Comparison of ENCODE assay signal across 18 mouse cellular contexts in the genomic region with DNA sequence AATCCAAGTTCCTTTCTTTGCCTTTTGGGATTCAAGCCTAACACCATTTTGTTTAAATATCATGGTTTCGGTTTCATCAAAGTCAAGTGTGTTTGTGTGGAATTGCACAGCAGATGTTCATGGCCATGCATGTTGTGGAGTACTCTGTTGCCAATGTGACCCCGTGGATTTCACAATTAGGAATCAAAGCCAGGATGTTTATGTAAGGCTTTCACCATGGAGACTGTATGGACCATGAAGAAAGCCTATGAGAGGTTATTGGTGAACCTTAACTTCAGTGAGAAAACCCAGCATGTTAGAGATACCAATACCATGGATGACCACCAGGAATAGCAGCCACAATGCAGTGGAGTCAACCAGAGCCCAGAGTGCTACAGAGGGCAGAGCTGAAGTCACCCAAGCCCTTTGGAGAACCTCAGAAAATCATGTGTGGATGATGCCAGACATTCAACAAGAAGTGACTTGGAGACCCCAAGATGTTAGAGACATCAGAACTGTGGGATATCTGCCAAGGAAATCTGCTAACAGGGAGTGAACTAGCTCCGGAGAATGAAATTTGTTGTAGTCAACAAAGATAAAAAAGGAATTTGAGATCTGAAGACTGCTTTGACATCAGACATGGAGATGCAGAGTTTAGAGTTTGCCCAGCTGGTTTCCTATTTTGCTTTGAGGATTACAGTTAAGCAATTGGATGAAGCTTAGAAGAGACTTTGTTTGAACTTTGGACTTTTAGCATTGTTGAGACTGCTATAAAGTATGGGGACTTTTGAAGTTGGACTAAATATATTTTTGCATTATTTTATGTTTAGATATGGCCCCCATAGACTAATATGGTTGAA.
DNase-seq lines count a peak whose midpoint lies in the region; ATAC-seq and TF ChIP-seq lines count a peak whose summit lies in the region.
"Had no signal": no experiment of that assay in that cellular context is flagged by ENCODE, and none has a peak within 500 bp of the region (broad histone marks: within the 10 kb centered on the region; RNA-seq: fewer than 3 reads in every experiment).

No protein-coding gene starts in this region.

- ATAC-seq in lung, embryonic 14.5 days (ENCODE audit: insufficient read depth), result peak; percentile 95
- ATAC-seq in lung, postnatal 0 days, result peak; percentile 80
- ATAC-seq: forebrain, embryonic 16.5 days had no signal

- H3K4me1 ChIP-seq in lung, embryonic 14.5 days (ENCODE audit: insufficient read depth), result no peaks in the 10 kb centered on the region
- H3K4me1 ChIP-seq in lung, adult 2 months (ENCODE audit: control insufficient read depth, insufficient read depth, low read length), result no peaks in the 10 kb centered on the region
- H3K4me1 ChIP-seq in lung, postnatal 0 days (ENCODE audit: insufficient read depth, low read depth, low read length), result no peaks in the 10 kb centered on the region
- no peaks in the 10 kb centered on the region for H3K4me1 ChIP-seq in forebrain, embryonic 10.5 days
- H3K4me1 ChIP-seq: embryonic facial prominence, embryonic 12.5 days; forebrain, embryonic 12.5 days; heart, embryonic 10.5 days; hindbrain, embryonic 13.5 days had no signal

- no peak for TF ChIP-seq POLR2A in lung, adult 2 months (IDR thresholded peaks at IDR 0.05; ENCODE audit: borderline replicate concordance, extremely low read depth, low read depth, low read length)

- peak; percentile 42 for TF ChIP-seq CTCF in lung, embryonic 14.5 days (IDR thresholded peaks at IDR 0.05; ENCODE audit: low read depth)
- no peak for TF ChIP-seq CTCF in lung, adult 2 months (IDR thresholded peaks at IDR 0.05; ENCODE audit: insufficient read depth, low read length)
- peak; percentile 46; the same call in 1 of the 2 replicates for TF ChIP-seq CTCF in lung, postnatal 0 days (IDR thresholded peaks at IDR 0.05)

- H3K27ac ChIP-seq in lung, embryonic 14.5 days (ENCODE audit: low read depth), result peak overlapping the region; percentile 72; the same call in 1 of the 2 replicates
- H3K27ac ChIP-seq in lung, postnatal 0 days (ENCODE audit: low read length), result no peak overlapping the region
- no peak overlapping the region for H3K27ac ChIP-seq in forebrain, embryonic 10.5 days
- H3K27ac ChIP-seq: embryonic facial prominence, embryonic 12.5 days; forebrain, embryonic 12.5 days; heart, embryonic 10.5 days; hindbrain, embryonic 13.5 days had no signal

- intact Hi-C loops in heart, postnatal 14 days (cut with DNase I), result no loop called here

- H3K27me3 ChIP-seq in lung, embryonic 14.5 days (ENCODE audit: insufficient read depth, low read length), result no peaks in the 10 kb centered on the region
- H3K27me3 ChIP-seq in lung, postnatal 0 days (replicated peaks; ENCODE audit: insufficient read depth, low read length), result no peaks in the 10 kb centered on the region
- no peaks in the 10 kb centered on the region for H3K27me3 ChIP-seq in forebrain, embryonic 10.5 days (ENCODE audit: poor library complexity, severe bottlenecking)
- H3K27me3 ChIP-seq: embryonic facial prominence, embryonic 12.5 days; forebrain, embryonic 12.5 days; hindbrain, embryonic 13.5 days had no signal

- WGBS in lung, embryonic 14.5 days, result 51% methylated on average over 3 of the region's 3 CpGs
- WGBS in lung, adult 2 months, result 53% methylated on average over 3 of the region's 3 CpGs
- WGBS in lung, postnatal 0 days, result 46% methylated on average over 3 of the region's 3 CpGs
- WGBS in forebrain, embryonic 10.5 days, result 88% methylated on average over 3 of the region's 3 CpGs

- H3K4me3 ChIP-seq in lung, embryonic 14.5 days (ENCODE audit: low read depth, low read length), result no peak overlapping the region
- no peak overlapping the region for H3K4me3 ChIP-seq in lung, adult 2 months (replicated peaks; ENCODE audit: extremely low read depth, low read depth, low read length)
- no peak overlapping the region for H3K4me3 ChIP-seq in lung, postnatal 0 days (ENCODE audit: low read depth, low read length)
- H3K4me3 ChIP-seq in forebrain, embryonic 10.5 days, result no peak overlapping the region
- H3K4me3 ChIP-seq: embryonic facial prominence, embryonic 12.5 days; forebrain, embryonic 12.5 days; heart, embryonic 10.5 days; hindbrain, embryonic 13.5 days had no signal

- peak; percentile 91 for DNase-seq in lung, embryonic 14.5 days
- DNase-seq in lung, adult 2 months, result no peak
- peak; percentile 47 for DNase-seq in lung, postnatal 0 days (ENCODE audit: low spot score)
- peak; percentile 4 for DNase-seq in lung, postnatal 25 days (ENCODE audit: low spot score)
- no peak for DNase-seq in forebrain, embryonic 10.5 days (ENCODE audit: extremely low spot score, low spot score)
- no peak for DNase-seq in heart, postnatal 14 days
- DNase-seq: adrenal gland, adult 8-10 months; adrenal gland, postnatal 36 days; cerebellum, adult 8-10 months; cerebellum, postnatal 14 days; gastrocnemius, postnatal 10 days; heart, adult 18-20 months; heart, postnatal 10 days had no signal

- H3K4me2 ChIP-seq in lung, embryonic 14.5 days, result no peak overlapping the region
- H3K4me2 ChIP-seq in lung, postnatal 0 days (replicated peaks; ENCODE audit: low read depth, low read length), result no peak overlapping the region
- H3K4me2 ChIP-seq: embryonic facial prominence, embryonic 12.5 days; forebrain, embryonic 12.5 days; hindbrain, embryonic 13.5 days had no signal

- H3K36me3 ChIP-seq in lung, embryonic 14.5 days (ENCODE audit: insufficient read depth), result no peaks in the 10 kb centered on the region
- no peaks in the 10 kb centered on the region for H3K36me3 ChIP-seq in lung, postnatal 0 days (ENCODE audit: insufficient read depth, low read length)
- H3K36me3 ChIP-seq in forebrain, embryonic 10.5 days (replicated peaks), result no peaks in the 10 kb centered on the region
- H3K36me3 ChIP-seq: embryonic facial prominence, embryonic 12.5 days; forebrain, embryonic 12.5 days; heart, embryonic 10.5 days; hindbrain, embryonic 13.5 days had no signal

- no peak overlapping the region for H3K9ac ChIP-seq in lung, embryonic 14.5 days
- no peak overlapping the region for H3K9ac ChIP-seq in lung, postnatal 0 days (replicated peaks; ENCODE audit: low read depth)
- H3K9ac ChIP-seq: embryonic facial prominence, embryonic 12.5 days; forebrain, embryonic 12.5 days; hindbrain, embryonic 13.5 days had no signal

- H3K9me3 ChIP-seq in lung, embryonic 14.5 days (ENCODE audit: low read depth, low read length), result no peaks in the 10 kb centered on the region
- H3K9me3 ChIP-seq in lung, postnatal 0 days (ENCODE audit: low read length), result no peaks in the 10 kb centered on the region
- no peaks in the 10 kb centered on the region for H3K9me3 ChIP-seq in forebrain, embryonic 10.5 days
- H3K9me3 ChIP-seq: embryonic facial prominence, embryonic 12.5 days; forebrain, embryonic 12.5 days; heart, embryonic 10.5 days; hindbrain, embryonic 13.5 days had no signal

- no peak for TF ChIP-seq EP300 in lung, postnatal 0 days (IDR thresholded peaks at IDR 0.05)

Comparison
In these comparisons a context has a peak if more than half of its experiments do, and no peak if none do; other contexts are left out.
1. DNase-seq: peak in lung, embryonic 14.5 days (single experiment), lung, postnatal 0 days (single experiment) and lung, postnatal 25 days (single experiment); none in lung, adult 2 months (single experiment), forebrain, embryonic 10.5 days (single experiment) and heart, postnatal 14 days (0 of 2).